Mouse (Mus musculus): Measurements from ENCODE around the gene Basp1. TPM values are rescaled to one million over a fixed set of nuclear protein-coding genes. Genes with fewer than 3 reads are reported as not detected.

Basp1 gene
- polyA plus RNA-seq, 1 experiment from 2014 or later, result 154 TPM

DNA sequence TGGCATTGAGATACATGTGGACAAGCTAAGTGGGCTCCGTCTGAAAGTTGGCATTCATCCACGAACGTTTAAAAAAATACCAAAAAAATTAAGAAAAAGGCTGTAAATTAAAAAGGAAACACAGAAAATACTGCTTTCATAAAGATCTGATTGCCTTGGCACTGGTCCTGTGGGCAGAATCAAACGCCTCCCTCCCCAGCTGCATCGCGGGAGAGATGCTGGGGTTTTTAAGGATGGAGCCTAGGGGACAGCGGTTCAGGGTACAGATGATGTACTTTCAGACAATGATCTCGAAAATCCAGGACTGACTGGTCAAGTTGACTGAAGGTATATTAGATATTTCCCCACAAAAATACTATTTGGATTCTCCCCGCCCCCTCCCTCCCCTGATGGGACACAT is 49.9 kb downstream of the Basp1 start:
- 72% methylated on average over 9 of the region's 9 CpGs for WGBS
- no peak for ATAC-seq
- no peak overlapping the region for H3K27ac ChIP-seq (ENCODE audit: low read depth, low read length)
- H3K4me2 ChIP-seq (ENCODE audit: low read length), result no peak overlapping the region
- H3K36me3 ChIP-seq (ENCODE audit: control insufficient read depth, insufficient read depth, low read length), result peaks cover 22% of the 10 kb centered on the region
- H3K9me3 ChIP-seq (replicated peaks; ENCODE audit: control insufficient read depth, low read length), result no peaks in the 10 kb centered on the region
- 0 out of 2 replicates have a peak overlapping the region, but pooled peaks have one; percentile 61 for H3K9ac ChIP-seq (ENCODE audit: low read length)
- H3K4me1 ChIP-seq (ENCODE audit: control insufficient read depth, insufficient read depth, low read length), result peaks cover 40% of the 10 kb centered on the region
- no peak overlapping the region for H3K4me3 ChIP-seq (ENCODE audit: low read depth, low read length)
- DNase-seq (ENCODE audit: low spot score), result peak; percentile 46
- H3K27me3 ChIP-seq (replicated peaks; ENCODE audit: control insufficient read depth, insufficient read depth, low read length), result no peaks in the 10 kb centered on the region

DNA sequence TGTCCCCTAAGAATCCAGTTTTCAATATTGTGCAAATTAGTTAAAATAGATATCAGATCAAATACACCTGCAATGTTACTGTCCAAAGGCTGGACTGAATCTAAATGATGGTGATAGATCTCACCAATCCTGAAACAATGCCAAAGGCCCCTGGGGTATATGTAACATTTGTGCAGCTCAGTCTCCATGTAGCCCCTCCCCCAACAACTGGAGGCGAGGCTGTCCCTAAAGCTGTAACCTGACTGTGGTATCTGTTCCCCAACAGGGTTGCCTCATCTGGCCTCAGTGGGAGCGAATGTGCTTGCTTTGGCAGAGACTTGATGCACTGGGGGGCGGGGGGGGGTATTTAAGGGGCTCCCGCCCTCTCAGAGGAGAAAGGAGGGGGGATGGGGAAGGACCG is 52.7 kb downstream of the Basp1 start:
- ATAC-seq, result peak; percentile 7; the same call in 1 of the 2 replicates
- WGBS, result 50% methylated on average over 5 of the region's 5 CpGs
- Histone ChIP-seq H3K36me3 (ENCODE audit: control insufficient read depth, insufficient read depth, low read length) (peaks cover 22% of the 10 kb centered on the region), H3K9ac (ENCODE audit: low read length) (no peak overlapping the region), H3K9me3 (replicated peaks; ENCODE audit: control insufficient read depth, low read length) (no peaks in the 10 kb centered on the region), H3K4me1 (ENCODE audit: control insufficient read depth, insufficient read depth, low read length) (peaks cover 31% of the 10 kb centered on the region), H3K27me3 (replicated peaks; ENCODE audit: control insufficient read depth, insufficient read depth, low read length) (no peaks in the 10 kb centered on the region), H3K27ac (ENCODE audit: low read depth, low read length) (no peak overlapping the region), H3K4me2 (ENCODE audit: low read length) (no peak overlapping the region), H3K4me3 (ENCODE audit: low read depth, low read length) (no peak overlapping the region)
- no peak for DNase-seq (ENCODE audit: low spot score)

DNA sequence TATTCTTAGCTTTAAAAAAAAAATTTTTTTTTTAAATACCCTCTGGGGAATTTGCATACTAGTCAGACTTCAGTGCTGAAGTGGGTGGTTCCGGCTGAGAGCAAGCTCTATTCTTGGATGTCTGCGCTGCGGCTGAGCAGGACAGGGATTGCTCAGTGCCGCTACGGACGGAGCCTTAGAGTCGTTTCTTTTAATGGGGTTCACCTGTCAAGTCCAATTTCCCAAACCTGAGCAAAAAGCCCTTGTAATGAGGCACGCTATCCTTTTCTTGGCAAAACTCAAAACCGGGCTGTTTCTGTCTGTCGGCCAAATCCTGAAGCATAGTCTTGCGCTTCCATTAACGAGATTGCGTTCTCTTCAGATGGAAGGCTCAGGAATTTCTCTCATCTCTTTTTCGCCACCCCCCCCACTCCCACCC is 54.9 kb downstream of the Basp1 start:
- H3K4me1 ChIP-seq (ENCODE audit: control insufficient read depth, insufficient read depth, low read length), result peaks cover 13% of the 10 kb centered on the region
- no peaks in the 10 kb centered on the region for H3K27me3 ChIP-seq (replicated peaks; ENCODE audit: control insufficient read depth, insufficient read depth, low read length)
- 11% methylated on average over 14 of the region's 14 CpGs for WGBS
- ATAC-seq (peak; percentile 68), DNase-seq (ENCODE audit: low spot score) (peak; percentile 73)
- peaks cover 11% of the 10 kb centered on the region for H3K36me3 ChIP-seq (ENCODE audit: control insufficient read depth, insufficient read depth, low read length)
- H3K27ac ChIP-seq (ENCODE audit: low read depth, low read length), result no peak overlapping the region; the same call in 1 of the 2 replicates
- H3K9me3 ChIP-seq (replicated peaks; ENCODE audit: control insufficient read depth, low read length), result no peaks in the 10 kb centered on the region
- peak overlapping the region; percentile 42 for H3K4me2 ChIP-seq (ENCODE audit: low read length)
- no peak overlapping the region; the same call in 1 of the 2 replicates for H3K4me3 ChIP-seq (ENCODE audit: low read depth, low read length)
- H3K9ac ChIP-seq (ENCODE audit: low read length), result peak overlapping the region; percentile 43; the same call in 1 of the 2 replicates

DNA sequence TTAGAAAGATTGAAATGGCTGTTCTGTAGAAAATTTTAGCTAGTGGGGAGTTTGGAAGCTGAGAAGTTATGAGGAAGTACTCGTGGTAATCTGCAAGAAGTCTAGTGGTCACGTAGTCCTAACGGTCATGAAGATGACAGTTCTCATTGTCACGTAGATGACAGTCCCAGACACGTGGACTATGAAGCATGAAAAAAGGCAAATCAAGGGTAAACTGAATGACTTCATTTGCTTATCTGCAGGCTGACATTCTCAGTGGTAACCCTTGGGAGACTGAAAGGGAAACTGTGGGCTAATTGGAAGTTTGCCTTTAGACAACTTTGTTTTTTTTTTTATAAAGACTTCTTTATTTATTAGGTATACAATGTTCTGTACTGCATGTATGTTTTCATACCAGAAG is 58.2 kb downstream of the Basp1 start:
- no peak overlapping the region for H3K27ac ChIP-seq (ENCODE audit: low read depth, low read length)
- no peaks in the 10 kb centered on the region for H3K9me3 ChIP-seq (replicated peaks; ENCODE audit: control insufficient read depth, low read length)
- H3K27me3 ChIP-seq (replicated peaks; ENCODE audit: control insufficient read depth, insufficient read depth, low read length), result no peaks in the 10 kb centered on the region
- no peaks in the 10 kb centered on the region for H3K36me3 ChIP-seq (ENCODE audit: control insufficient read depth, insufficient read depth, low read length)
- H3K4me2 ChIP-seq (ENCODE audit: low read length), result no peak overlapping the region
- H3K4me3 ChIP-seq (ENCODE audit: low read depth, low read length), result no peak overlapping the region
- WGBS, result 84% methylated on average over 5 of the region's 5 CpGs
- no peak overlapping the region for H3K9ac ChIP-seq (ENCODE audit: low read length)
- peaks cover 4% of the 10 kb centered on the region for H3K4me1 ChIP-seq (ENCODE audit: control insufficient read depth, insufficient read depth, low read length)
- no peak for ATAC-seq
- DNase-seq (ENCODE audit: low spot score), result no peak

DNA sequence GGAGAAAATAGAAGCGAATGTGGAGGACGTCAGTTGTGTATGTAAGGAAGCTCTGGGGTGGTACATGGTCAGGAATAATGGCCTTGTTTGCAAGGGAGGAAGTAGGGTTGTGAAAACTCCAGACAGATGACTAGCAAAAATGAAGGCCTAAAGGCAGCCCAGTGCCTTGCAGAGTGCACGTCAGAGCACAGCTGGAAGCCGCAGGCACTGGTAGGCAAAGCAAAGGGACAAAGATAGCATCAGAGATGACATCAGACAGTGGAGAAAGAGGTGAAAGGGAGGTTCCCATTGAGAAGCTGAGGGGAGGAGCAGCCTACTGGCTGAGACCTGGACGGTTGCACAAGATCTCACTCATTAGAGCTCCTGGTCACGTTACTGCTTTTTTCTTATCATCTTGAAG is 58.8 kb downstream of the Basp1 start:
- no peak overlapping the region for H3K9ac ChIP-seq (ENCODE audit: low read length)
- no peak overlapping the region for H3K27ac ChIP-seq (ENCODE audit: low read depth, low read length)
- no peak overlapping the region for H3K4me2 ChIP-seq (ENCODE audit: low read length)
- no peak overlapping the region for H3K4me3 ChIP-seq (ENCODE audit: low read depth, low read length)
- WGBS, result 76% methylated on average over 6 of the region's 6 CpGs
- H3K9me3 ChIP-seq (replicated peaks; ENCODE audit: control insufficient read depth, low read length), result no peaks in the 10 kb centered on the region
- ATAC-seq, result no peak
- no peaks in the 10 kb centered on the region for H3K36me3 ChIP-seq (ENCODE audit: control insufficient read depth, insufficient read depth, low read length)
- H3K4me1 ChIP-seq (ENCODE audit: control insufficient read depth, insufficient read depth, low read length), result peaks cover 3% of the 10 kb centered on the region; the same call in 1 of the 2 replicates
- no peak for DNase-seq (ENCODE audit: low spot score)
- no peaks in the 10 kb centered on the region for H3K27me3 ChIP-seq (replicated peaks; ENCODE audit: control insufficient read depth, insufficient read depth, low read length)

DNA sequence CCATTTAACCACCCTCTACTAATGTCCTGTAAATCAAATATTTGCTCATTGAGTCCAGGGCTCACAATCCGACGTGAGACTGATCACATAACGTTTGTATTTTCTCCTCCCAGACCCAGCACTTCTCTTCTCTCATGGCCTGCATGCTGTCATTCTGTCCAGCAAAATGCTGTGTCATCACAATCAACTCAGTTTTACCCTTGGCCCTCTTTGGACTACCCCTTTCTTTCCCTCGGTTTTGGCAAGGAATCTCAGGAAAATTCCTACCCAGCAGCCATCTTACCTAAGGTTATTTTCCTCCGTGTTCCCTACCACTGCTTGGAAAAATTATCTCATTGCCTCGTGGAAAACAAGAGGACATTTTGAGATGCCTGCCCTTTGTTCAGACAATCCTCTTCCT is 60.1 kb downstream of the Basp1 start:
- WGBS, result 85% methylated on average over 6 of the region's 6 CpGs
- H3K4me3 ChIP-seq (ENCODE audit: low read depth, low read length), result no peak overlapping the region
- no peaks in the 10 kb centered on the region for H3K27me3 ChIP-seq (replicated peaks; ENCODE audit: control insufficient read depth, insufficient read depth, low read length)
- DNase-seq (ENCODE audit: low spot score), result no peak
- H3K4me2 ChIP-seq (ENCODE audit: low read length), result no peak overlapping the region
- no peak for ATAC-seq
- no peaks in the 10 kb centered on the region for H3K4me1 ChIP-seq (ENCODE audit: control insufficient read depth, insufficient read depth, low read length)
- no peaks in the 10 kb centered on the region for H3K36me3 ChIP-seq (ENCODE audit: control insufficient read depth, insufficient read depth, low read length)
- H3K9me3 ChIP-seq (replicated peaks; ENCODE audit: control insufficient read depth, low read length), result no peaks in the 10 kb centered on the region
- no peak overlapping the region for H3K27ac ChIP-seq (ENCODE audit: low read depth, low read length)
- H3K9ac ChIP-seq (ENCODE audit: low read length), result no peak overlapping the region

DNA sequence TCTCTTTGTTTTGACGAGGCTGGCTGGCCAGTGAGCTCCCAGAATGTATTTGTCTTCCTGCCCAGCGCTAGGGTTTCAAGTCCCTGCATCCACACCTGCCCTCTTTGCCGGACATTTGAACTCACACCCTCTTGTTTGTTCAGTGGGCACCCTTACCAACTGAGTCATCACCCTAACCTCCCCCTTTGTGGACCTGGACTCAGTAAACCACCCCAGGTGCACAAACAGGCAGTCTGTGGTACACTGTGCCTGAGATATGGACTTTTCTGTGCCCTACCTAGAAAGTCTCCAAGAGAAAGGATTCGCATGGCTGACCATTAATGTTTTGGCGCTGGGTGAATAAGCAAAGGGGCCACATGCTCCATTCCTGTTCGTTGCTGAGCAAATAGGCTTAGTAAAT is 70.3 kb downstream of the Basp1 start:
- no peak for ATAC-seq
- 66% methylated on average over 6 of the region's 6 CpGs for WGBS

DNA sequence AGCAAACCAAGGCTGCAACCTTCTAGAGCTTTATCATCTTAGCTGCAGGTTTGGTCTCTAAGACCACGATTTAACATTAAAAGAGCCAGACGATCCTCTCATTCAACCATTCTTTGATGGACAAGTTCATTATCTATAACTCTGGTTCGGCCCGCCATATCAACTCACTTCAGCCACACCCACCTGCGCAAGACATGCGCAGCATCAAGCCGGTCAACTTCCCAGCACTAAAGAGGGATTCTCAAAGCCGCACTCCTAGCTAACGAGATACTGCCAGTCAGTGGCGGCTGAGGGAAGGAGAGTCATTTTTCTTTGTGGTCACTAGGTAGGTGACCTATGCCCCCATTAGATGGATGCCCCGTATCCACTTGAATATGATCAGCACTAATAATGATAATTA is 78.3 kb downstream of the Basp1 start:
- Histone ChIP-seq H3K9me3 (replicated peaks; ENCODE audit: control insufficient read depth, low read length) (no peaks in the 10 kb centered on the region), H3K9ac (ENCODE audit: low read length) (no peak overlapping the region), H3K27ac (ENCODE audit: low read depth, low read length) (no peak overlapping the region), H3K27me3 (replicated peaks; ENCODE audit: control insufficient read depth, insufficient read depth, low read length) (no peaks in the 10 kb centered on the region), H3K36me3 (ENCODE audit: control insufficient read depth, insufficient read depth, low read length) (no peaks in the 10 kb centered on the region), H3K4me3 (ENCODE audit: low read depth, low read length) (no peak overlapping the region), H3K4me1 (ENCODE audit: control insufficient read depth, insufficient read depth, low read length) (no peaks in the 10 kb centered on the region), H3K4me2 (ENCODE audit: low read length) (no peak overlapping the region)
- WGBS, result 84% methylated on average over 11 of the region's 11 CpGs
- DNase-seq (ENCODE audit: low spot score) (no peak), ATAC-seq (no peak)

More for the DNA sequence above, 70.3 kb downstream of the Basp1 start:
- Histone ChIP-seq H3K27ac (ENCODE audit: low read depth, low read length) (no peak overlapping the region), H3K9me3 (replicated peaks; ENCODE audit: control insufficient read depth, low read length) (no peaks in the 10 kb centered on the region), H3K36me3 (ENCODE audit: control insufficient read depth, insufficient read depth, low read length) (no peaks in the 10 kb centered on the region), H3K4me2 (ENCODE audit: low read length) (no peak overlapping the region), H3K27me3 (replicated peaks; ENCODE audit: control insufficient read depth, insufficient read depth, low read length) (no peaks in the 10 kb centered on the region), H3K9ac (ENCODE audit: low read length) (no peak overlapping the region), H3K4me1 (ENCODE audit: control insufficient read depth, insufficient read depth, low read length) (no peaks in the 10 kb centered on the region), H3K4me3 (ENCODE audit: low read depth, low read length) (no peak overlapping the region)
- no peak for DNase-seq (ENCODE audit: low spot score)

DNA sequence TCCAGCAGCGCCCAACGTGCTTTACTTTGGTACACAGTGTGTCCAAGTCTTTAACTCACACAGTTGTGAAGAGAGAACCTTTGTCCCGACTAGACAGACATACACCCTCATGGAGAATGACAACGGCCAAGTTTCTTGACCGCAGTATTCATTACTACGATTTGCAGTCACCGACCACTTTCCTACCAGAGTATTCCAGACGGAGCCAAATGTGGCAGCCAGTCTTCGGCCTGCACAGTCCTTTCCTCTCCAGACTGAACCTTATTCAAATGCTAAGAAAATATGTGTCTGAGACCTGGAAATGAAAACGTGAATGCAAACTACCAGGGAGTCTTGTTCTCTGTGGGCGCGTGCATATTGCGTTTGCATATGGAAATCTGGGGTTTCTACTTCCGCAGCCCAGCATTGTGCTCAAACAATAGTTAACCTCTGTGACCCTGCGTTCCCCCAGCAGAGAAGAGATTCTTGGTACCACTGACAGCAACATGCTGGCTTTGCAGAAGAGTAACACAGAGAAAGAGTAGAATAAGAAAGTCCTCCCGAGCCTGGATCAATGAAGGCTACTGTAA is 81.6 kb downstream of the Basp1 start:
- ATAC-seq, result no peak
- Histone ChIP-seq H3K4me1 (ENCODE audit: control insufficient read depth, insufficient read depth, low read length) (no peaks in the 10 kb centered on the region), H3K27me3 (replicated peaks; ENCODE audit: control insufficient read depth, insufficient read depth, low read length) (no peaks in the 10 kb centered on the region), H3K4me3 (ENCODE audit: low read depth, low read length) (no peak overlapping the region), H3K27ac (ENCODE audit: low read depth, low read length) (no peak overlapping the region), H3K36me3 (ENCODE audit: control insufficient read depth, insufficient read depth, low read length) (no peaks in the 10 kb centered on the region), H3K9ac (ENCODE audit: low read length) (no peak overlapping the region), H3K4me2 (ENCODE audit: low read length) (no peak overlapping the region), H3K9me3 (replicated peaks; ENCODE audit: control insufficient read depth, low read length) (no peaks in the 10 kb centered on the region)
- WGBS, result 58% methylated on average over 16 of the region's 16 CpGs
- DNase-seq (ENCODE audit: low spot score), result no peak
